Mouse (Mus musculus): ENCODE results near the gene Repin1.

The Repin1 gene

DNA sequence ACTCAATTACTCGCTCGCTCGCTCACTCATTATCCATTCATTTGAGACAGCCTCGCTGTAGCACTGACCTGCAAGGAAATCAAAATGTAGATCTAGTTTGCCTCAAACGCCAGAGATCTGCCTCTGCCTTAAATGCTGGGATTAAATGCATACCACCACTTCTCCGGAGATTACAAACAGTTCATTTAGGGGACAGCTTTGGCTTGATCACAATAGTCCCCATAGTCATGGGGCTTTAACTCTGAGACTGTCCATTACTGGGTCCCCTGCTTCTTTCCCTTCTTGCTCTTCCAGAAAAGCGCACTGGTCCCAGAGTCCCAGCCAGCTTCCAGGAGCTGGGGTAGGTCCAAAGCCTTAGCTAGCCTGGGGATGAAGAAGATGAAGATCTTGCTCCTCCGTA lies 32.8 kb downstream of the Repin1 start, which contains the start of gene AI854703:
TSS of gene AI854703 (plus strand) at position 301 of the 400 bp plus-strand sequence.
- DNase-seq (ENCODE audit: low spot score in 2 of 2), result no peak

DNA sequence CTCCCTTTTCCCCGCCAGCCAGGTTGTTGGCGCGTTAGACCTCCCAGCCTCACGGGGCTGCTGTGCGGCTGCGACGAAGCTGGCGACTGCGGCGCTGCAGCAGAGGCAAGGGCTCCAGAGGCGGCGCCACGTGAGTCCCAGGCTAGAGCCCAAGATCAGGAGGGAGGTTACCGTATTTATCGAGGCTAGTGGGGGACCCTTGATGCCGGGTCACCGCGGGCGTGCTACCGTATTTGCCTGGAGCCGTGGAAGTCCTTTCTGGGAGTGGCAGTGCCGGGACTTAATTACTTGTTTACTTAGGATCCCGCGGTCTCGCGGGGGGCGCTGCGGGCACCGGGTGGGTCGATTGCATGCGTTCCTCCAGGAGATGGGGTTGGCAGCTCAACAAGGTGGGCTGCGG lies 33.3 kb downstream of the Repin1 start:
- DNase-seq (ENCODE audit: low spot score in 2 of 2), result peak in 1 of 2 experiments; percentile 71

DNA sequence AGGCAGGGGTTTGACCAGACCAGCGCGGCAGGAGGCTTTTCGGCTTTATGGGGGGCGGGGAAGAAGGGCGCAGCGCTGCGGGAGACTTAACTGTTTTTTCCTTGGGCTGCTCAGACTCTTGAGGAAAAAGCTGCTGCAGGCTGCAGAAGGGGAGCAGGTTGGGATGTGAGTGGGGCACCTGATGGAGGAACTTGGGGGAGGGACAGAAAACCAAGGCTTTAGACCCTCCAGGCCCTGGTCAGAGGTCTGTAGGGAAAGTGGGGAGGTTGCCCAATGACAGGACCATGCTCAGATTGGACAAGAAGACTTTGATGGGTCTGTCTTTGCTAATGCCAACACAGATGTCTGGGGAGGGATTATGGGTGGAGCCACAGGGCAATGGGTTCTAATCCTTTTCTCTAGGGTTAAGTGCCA lies 33.8 kb downstream of the Repin1 start:
- DNase-seq (ENCODE audit: low spot score in 2 of 2), result no peak

GRCm38 (mm10) chr6:48628377-48628776 lies 34.7 kb downstream of the Repin1 start:
- DNase-seq (ENCODE audit: low spot score in 2 of 2), result no peak

DNA sequence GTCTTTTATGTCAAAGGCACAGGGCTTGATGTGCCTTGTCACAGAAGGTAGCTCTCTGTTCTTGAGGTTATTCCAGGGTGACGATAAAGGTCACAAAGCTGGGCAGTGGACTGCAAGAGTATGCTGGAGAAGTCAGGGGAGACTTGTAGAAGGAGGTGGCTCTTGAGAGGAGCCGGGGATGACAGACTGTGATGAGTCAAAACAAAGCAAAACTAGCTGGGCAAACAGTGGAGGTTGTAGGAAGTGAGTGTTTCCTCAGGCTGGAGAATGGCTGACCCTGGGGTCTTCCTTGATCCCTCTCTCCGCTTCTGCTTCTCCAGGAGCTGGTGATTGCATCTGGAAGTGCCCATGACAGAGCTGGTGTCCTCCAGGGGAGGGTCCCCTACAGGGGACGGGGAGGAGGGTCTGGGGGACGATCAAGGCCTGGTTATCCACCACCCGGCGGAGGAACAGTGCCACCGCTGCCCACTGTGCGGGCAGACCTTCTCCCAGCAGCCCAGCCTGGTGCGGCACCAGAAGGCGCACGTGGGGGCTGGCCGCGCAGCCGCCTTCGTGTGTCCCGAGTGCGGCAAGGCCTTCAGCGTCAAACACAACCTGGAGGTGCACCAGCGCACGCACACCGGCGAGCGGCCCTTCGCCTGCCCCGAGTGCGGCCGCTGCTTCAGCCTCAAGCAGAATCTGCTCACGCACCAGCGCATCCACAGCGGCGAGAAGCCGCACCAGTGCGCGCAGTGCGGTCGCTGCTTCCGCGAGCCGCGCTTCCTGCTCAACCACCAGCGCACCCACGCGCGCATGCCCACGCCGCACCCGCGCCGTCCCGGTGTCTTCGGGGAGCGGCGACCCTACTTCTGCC lies 35.4 kb downstream of the Repin1 start:
- peak in 1 of 2 experiments; percentile 48 for DNase-seq (ENCODE audit: low spot score in 2 of 2)

DNA sequence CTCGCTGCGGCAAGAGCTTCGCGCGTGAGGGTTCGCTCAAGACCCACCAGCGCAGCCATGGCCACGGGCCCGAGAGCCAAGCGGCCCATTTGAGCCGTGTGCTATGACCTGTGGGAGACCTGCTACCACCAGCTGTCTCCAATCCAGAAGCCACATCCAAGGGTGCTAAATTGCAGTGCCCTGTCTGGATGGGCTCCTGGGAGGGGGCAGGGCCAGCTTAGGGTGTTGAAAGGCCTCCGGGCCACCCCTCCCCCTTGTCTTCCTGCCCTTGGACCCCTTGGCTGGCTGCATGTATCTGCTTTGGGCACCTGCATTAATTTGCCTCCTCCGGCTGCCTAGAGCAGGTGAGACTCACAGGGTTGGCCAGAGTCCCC lies 36.0 kb downstream of the Repin1 start:
- DNase-seq (ENCODE audit: low spot score in 2 of 2), result no peak

GRCm38 (mm10) chr6:48630831-48631230 lies 37.1 kb downstream of the Repin1 start:
- no peak for DNase-seq (ENCODE audit: low spot score in 2 of 2)

GRCm38 (mm10) chr6:48635105-48635504 lies 41.4 kb downstream of the Repin1 start:
- DNase-seq (ENCODE audit: low spot score in 2 of 2), result no peak

DNA sequence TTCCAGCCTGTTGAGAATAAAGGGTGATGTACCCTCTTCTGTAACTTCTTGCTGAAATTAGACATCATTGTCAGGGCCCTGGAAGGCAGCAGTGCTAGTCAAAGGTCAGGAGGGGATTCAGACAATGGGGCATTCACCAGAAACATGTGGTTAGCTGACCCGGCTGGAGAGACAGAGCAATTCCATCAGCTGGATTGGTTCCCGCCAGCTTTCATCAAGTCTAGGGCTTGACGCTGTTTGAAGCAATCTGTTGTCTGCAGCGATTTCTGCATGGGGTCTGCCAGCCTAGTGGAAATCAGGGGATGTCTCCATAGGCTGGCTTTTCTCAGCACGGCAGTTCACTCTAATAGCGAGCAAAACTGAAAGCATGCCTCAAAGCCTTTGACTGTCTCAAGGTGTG lies 42.8 kb downstream of the Repin1 start:
- no peak for DNase-seq (ENCODE audit: low spot score in 2 of 2)

DNA sequence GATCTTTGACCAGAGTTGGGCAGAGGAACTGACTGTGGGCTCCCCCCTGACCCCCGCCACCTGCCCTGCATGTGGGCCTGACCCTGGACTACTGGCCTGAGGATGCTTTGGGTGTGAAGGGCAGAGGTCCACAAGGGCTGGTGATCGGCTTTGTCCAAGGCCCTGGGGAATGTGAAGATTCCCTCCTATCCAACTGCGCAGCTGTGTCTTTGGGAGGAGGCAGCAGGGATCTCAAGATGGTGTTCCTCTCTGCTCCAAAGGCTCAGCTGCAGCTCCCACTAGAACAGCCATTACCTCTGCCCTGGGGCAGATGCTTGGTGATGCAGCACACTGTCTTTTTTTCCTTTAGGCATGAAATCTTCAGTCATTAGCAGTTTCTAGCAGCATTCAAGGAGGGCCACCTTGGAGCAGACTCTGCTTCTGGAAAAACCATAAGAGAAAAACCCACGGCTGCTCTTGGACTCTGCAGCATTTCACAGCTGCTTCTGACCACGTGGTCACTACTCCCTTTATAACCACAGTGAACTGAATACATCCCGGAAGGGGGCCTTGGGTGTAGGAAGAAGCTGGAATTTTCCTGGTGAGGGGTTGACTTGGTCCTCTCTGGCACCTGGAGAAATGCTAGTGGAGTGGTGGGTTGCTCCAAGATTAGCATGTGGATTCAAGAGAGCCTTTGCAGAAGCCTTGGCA lies 44.3 kb downstream of the Repin1 start:
- no peak for DNase-seq (ENCODE audit: low spot score in 2 of 2)

GRCm38 (mm10) chr6:48638553-48638952 lies 44.9 kb downstream of the Repin1 start:
- DNase-seq (ENCODE audit: low spot score in 2 of 2), result no peak

GRCm38 (mm10) chr6:48641391-48641790 lies 47.7 kb downstream of the Repin1 start:
- no peak for DNase-seq (ENCODE audit: low spot score in 2 of 2)

GRCm38 (mm10) chr6:48642764-48643292 lies 49.1 kb downstream of the Repin1 start:
- peak in 1 of 2 experiments; percentile 29 for DNase-seq (ENCODE audit: low spot score in 2 of 2)

DNA sequence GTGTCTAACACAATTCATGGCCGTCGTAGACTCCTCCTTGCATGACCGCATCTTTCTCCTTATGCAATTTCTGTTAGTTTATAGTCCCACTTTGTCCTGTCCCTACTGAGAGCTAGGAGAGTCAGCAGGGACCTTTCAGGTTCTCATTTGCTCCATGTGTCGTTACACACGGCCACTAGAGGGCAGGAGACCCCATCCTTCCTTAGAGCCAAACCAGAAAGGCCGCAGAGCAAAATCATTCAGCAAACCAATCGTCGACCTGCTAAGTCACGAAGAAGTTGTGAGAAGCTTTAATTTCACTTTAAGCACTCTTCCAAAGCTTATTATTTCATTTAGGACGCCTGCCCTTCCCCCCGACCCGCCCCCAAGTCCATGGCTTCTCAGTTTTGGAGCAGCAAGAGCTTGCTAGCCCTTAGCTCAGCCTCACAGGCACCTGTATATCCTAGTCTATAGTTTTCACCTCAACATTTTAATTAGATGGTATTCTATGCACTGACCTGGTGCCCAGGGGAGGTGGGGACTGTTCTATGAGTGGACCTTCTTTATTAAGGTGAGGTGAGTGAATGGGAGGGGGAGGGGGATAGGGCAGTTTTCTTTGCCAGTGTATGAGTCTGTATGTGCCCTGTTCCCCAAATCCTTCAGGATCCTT lies 52.1 kb downstream of the Repin1 start:
- DNase-seq (ENCODE audit: low spot score in 2 of 2), result peak in 1 of 2 experiments; percentile 67

- DNase-seq (ENCODE audit: low spot score in 2 of 2), result no peak
These were observed 52.6 kb downstream of the Repin1 start for GRCm38 (mm10) chr6:48646309-48646690.

DNA sequence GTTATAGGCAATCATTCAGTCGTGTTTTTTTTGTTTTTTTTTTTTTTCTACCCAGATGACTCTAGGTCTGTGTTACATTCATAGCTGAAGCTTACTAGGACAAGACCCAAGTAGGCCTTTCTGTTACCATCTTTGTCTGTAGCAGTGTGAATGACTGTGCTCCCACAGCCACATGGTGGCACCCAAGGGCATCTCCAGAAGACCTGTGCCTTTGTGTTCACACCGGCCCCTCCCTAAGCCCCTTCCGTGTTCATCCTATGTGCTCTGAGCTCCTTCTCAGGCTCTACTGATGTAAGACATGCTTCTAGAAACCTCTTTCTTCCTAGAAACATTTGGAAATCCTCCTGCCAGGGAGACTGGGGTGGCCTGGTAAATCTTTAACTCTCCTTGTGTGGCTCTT lies 53.3 kb downstream of the Repin1 start, which contains the start of gene Gimap8:
TSS of gene Gimap8 (plus strand) at position 240 of the 400 bp plus-strand sequence.
- DNase-seq (ENCODE audit: low spot score in 2 of 2), result no peak

- no peak for DNase-seq (ENCODE audit: low spot score in 2 of 2)
These were observed 53.9 kb downstream of the Repin1 start for GRCm38 (mm10) chr6:48647611-48648010.
